Mouse (Mus musculus) forebrain, postnatal 0 days (tissue): Measurements from ENCODE around the gene Lysmd2. TPM values are rescaled to one million over a fixed set of nuclear protein-coding genes. Genes with fewer than 3 reads are reported as not detected.
"Not testable (repeated sequence)": the region's sequence is repeated elsewhere in the genome, so short reads cannot be mapped to it uniquely, and the experiment has no call there.

Experiments
- ATAC-seq: fragments of 200-750 bp; cut with Nextera tagmentation; 2 replicates; pipeline ENCODE4 v1.8.0; 2017; ENCODE audit warnings: mild to moderate bottlenecking, moderate library complexity
- DNase-seq: peaks from one replicate; pipeline ENCODE4 v3.0.0-alpha.2; 2015
- H3K27ac ChIP-seq: fragments of 300-500 bp; sonication (generic); 2 replicates; pipeline ENCODE4 v1.5.1; 2014; ENCODE audit warnings: low read depth, mild to moderate bottlenecking, antibody characterized with exemption, low read length, moderate library complexity, mixed read lengths
- H3K27me3 ChIP-seq: fragments of 300-500 bp; sonication (generic); 2 replicates; pipeline ENCODE4 v1.6.1; 2014; ENCODE audit warnings: mild to moderate bottlenecking, low read length, mixed read lengths; ENCODE audit not compliant: insufficient read depth
- H3K36me3 ChIP-seq: fragments of 300-500 bp; sonication (generic); 2 replicates; pipeline ENCODE4 v1.6.1; 2014; ENCODE audit warnings: mild to moderate bottlenecking, moderate library complexity; ENCODE audit not compliant: insufficient read depth
- H3K4me1 ChIP-seq: fragments of 300-500 bp; sonication (generic); 2 replicates; pipeline ENCODE4 v1.6.1; 2014; ENCODE audit warnings: antibody characterized with exemption; ENCODE audit not compliant: insufficient read depth
- H3K4me2 ChIP-seq: fragments of 300-500 bp; sonication (generic); 2 replicates; pipeline ENCODE4 v1.6.1; 2014; ENCODE audit warnings: low read depth, mild to moderate bottlenecking, moderate library complexity
- H3K4me3 ChIP-seq: fragments of 300-500 bp; sonication (generic); 2 replicates; pipeline ENCODE4 v1.5.1; 2014; ENCODE audit warnings: low read depth, low read length, mixed read lengths
- H3K9ac ChIP-seq: fragments of 300-500 bp; sonication (generic); 2 replicates; pipeline ENCODE4 v1.6.1; 2014; ENCODE audit warnings: mild to moderate bottlenecking
- H3K9me3 ChIP-seq: fragments of 300-500 bp; sonication (generic); 2 replicates; pipeline ENCODE4 v1.6.1; 2016; ENCODE audit warnings: low read length
- CTCF ChIP-seq: sonication (generic); IDR thresholded peaks from 2 replicates; pipeline ENCODE4 v1.5.1; 2016; ENCODE audit warnings: antibody characterized with exemption, control low read depth, low read depth
- WGBS: fragments of 180-500 bp; shearing (Covaris S2); extraction: QIAGEN DNeasy Blood & Tissue Kit; methylation state at CpG from one replicate; pipeline ENCODE4 v1.1.7; 2014; 5-methylcytosine and 5-hydroxymethylcytosine counted together
- polyA plus RNA-seq: library from polyadenylated mRNA; unstranded; fragments of >200 nt; fragmentation: Nextera tagmentation; extraction: Ambion mirVana; gene quantifications from 2 replicates; pipeline ENCODE4 v1.2.1, GENCODE M21; 2015
- total RNA-seq: library from RNA; depleted of rRNA; stranded (reverse); fragments of >200 nt; gene quantifications from 2 replicates; pipeline ENCODE4 v1.2.3, GENCODE M21; 2014

Gene Lysmd2
- total and polyA plus RNA-seq, 2 experiments from 2014 or later = 40.8 to 44.7 TPM

DNA sequence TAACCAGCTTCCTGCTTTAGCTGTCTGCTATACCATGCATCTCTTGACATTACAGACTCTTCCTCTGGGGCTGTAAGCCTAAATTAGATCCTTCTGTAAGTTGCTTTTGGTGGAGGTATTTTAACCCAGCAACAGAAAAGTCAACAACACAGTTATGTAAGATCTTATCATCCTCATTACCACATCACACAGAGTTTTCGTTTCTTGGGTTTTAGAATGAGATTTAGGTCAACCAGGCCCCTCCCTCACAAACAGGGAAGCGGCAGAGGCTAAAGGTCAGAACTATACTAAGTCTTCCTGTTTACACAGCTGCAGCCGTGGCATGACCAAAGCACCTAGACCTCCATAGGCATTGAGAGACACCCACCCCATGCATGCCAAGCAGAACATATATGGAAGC lies 19.9 kb downstream of the Lysmd2 start:
- Histone ChIP-seq H3K36me3 (peaks cover 72% of the 10 kb centered on the region), H3K9ac (no peak overlapping the region), H3K4me3 (no peak overlapping the region), H3K4me1 (no peaks in the 10 kb centered on the region), H3K27ac (no peak overlapping the region), H3K27me3 (no peaks in the 10 kb centered on the region), H3K9me3 (no peaks in the 10 kb centered on the region), H3K4me2 (no peak overlapping the region)
- DNase-seq (no peak), ATAC-seq (no peak)
- WGBS = 89% methylated on average over 3 of the region's 3 CpGs
- TF ChIP-seq CTCF = no peak

DNA sequence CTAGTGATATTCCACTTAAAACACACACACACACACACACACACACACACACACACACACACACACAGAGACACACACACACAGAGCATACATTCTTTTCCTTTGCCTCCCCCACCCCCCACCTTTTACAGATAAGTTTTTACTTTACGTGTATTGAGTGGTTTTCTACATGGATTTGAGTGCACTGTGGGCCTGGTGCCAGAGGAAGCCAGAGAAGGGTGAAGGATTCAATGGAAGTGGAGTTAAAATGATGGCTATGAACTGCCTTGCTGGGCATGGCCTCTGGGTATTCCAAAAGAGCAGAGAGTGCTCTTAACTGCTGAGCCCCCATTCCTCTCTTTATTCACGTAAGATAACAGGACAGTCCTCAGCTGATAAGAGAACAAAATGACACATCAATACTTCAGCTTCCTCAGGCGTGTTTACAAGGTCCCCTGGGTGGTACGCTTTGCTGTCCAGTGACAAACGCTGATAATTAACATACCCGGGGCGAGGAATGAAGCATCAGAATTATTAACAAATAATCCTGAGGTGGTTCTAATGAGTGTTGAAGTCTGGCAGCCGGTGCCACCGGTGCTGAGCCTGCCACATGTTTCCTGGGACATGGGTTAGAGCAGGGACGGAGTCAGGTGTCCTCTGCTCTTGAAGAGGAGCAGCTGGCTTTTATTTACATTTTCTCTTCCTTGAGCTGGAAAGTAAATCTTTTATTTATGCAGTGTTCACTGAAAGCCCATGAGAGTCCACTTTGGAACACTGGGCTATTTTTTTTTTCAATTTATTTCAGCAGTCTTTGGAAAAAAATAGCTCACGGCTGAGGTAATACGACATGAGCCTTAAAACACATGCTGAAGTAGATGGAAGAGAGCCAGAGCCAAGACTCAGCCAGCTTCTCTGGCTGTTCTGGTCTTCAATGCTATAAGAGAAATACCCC lies 28.7 kb downstream of the Lysmd2 start:
- H3K4me1 ChIP-seq = no peaks in the 10 kb centered on the region
- WGBS = 56% methylated on average over 12 of the region's 12 CpGs
- no peak for TF ChIP-seq CTCF
- peaks cover 60% of the 10 kb centered on the region for H3K36me3 ChIP-seq
- no peak overlapping the region for H3K4me2 ChIP-seq
- no peak for DNase-seq
- H3K9me3 ChIP-seq = no peaks in the 10 kb centered on the region
- H3K27ac ChIP-seq = no peak overlapping the region
- no peak for ATAC-seq
- H3K27me3 ChIP-seq = no peaks in the 10 kb centered on the region
- no peak overlapping the region for H3K9ac ChIP-seq
- H3K4me3 ChIP-seq = no peak overlapping the region

- ATAC-seq, DNase-seq, H3K4me3 ChIP-seq, H3K9ac ChIP-seq, H3K9me3 ChIP-seq, H3K27me3 ChIP-seq, H3K27ac ChIP-seq, H3K4me1 ChIP-seq, H3K4me2 ChIP-seq: not testable (repeated sequence)
- WGBS = 83% methylated on average over 3 of the region's 3 CpGs
- H3K36me3 ChIP-seq = peaks cover 57% of the 10 kb centered on the region
Measured at GRCm38 (mm10) chr9:75656456-75656855, 30.9 kb downstream of the Lysmd2 start.

- DNase-seq (no peak), ATAC-seq (no peak)
- no peak overlapping the region for H3K4me2 ChIP-seq
- H3K4me1 ChIP-seq = no peaks in the 10 kb centered on the region
- H3K27ac ChIP-seq = no peak overlapping the region
- WGBS = 93% methylated on average over 8 of the region's 8 CpGs
- peaks cover 57% of the 10 kb centered on the region for H3K36me3 ChIP-seq
- no peak overlapping the region for H3K4me3 ChIP-seq
- no peaks in the 10 kb centered on the region for H3K9me3 ChIP-seq
- TF ChIP-seq CTCF = no peak
- H3K27me3 ChIP-seq = no peaks in the 10 kb centered on the region
- no peak overlapping the region for H3K9ac ChIP-seq
Measured at GRCm38 (mm10) chr9:75660917-75661316, 35.4 kb downstream of the Lysmd2 start.

- H3K27ac ChIP-seq = no peak overlapping the region
- no peak overlapping the region for H3K9ac ChIP-seq
- WGBS = 73% methylated on average over 6 of the region's 6 CpGs
- H3K4me2 ChIP-seq = no peak overlapping the region
- ATAC-seq (no peak), DNase-seq (no peak)
- no peak overlapping the region for H3K4me3 ChIP-seq
- H3K9me3 ChIP-seq = no peaks in the 10 kb centered on the region
- H3K27me3 ChIP-seq = no peaks in the 10 kb centered on the region
- H3K4me1 ChIP-seq = no peaks in the 10 kb centered on the region
- TF ChIP-seq CTCF = no peak
- H3K36me3 ChIP-seq = peaks cover 66% of the 10 kb centered on the region
Measured at GRCm38 (mm10) chr9:75665364-75665763, 39.8 kb downstream of the Lysmd2 start.

GRCm38 (mm10) chr9:75666612-75667011 lies 41.1 kb downstream of the Lysmd2 start:
- no peak overlapping the region for H3K9ac ChIP-seq
- TF ChIP-seq CTCF = no peak
- H3K27ac ChIP-seq = no peak overlapping the region
- no peak overlapping the region for H3K4me3 ChIP-seq
- ATAC-seq (no peak), DNase-seq (no peak)
- no peaks in the 10 kb centered on the region for H3K4me1 ChIP-seq
- H3K36me3 ChIP-seq = peaks cover 62% of the 10 kb centered on the region
- no peaks in the 10 kb centered on the region for H3K9me3 ChIP-seq
- H3K4me2 ChIP-seq = no peak overlapping the region
- H3K27me3 ChIP-seq = no peaks in the 10 kb centered on the region
- 73% methylated on average over 5 of the region's 5 CpGs for WGBS

GRCm38 (mm10) chr9:75672769-75673168 lies 47.2 kb downstream of the Lysmd2 start:
- H3K9me3 ChIP-seq = no peaks in the 10 kb centered on the region
- peaks cover 81% of the 10 kb centered on the region for H3K36me3 ChIP-seq
- H3K4me2 ChIP-seq = no peak overlapping the region
- no peaks in the 10 kb centered on the region for H3K4me1 ChIP-seq
- ATAC-seq (no peak), DNase-seq (no peak)
- no peak overlapping the region for H3K9ac ChIP-seq
- H3K4me3 ChIP-seq = no peak overlapping the region
- no peaks in the 10 kb centered on the region for H3K27me3 ChIP-seq
- WGBS = 41% methylated on average over 6 of the region's 6 CpGs
- TF ChIP-seq CTCF = no peak
- no peak overlapping the region for H3K27ac ChIP-seq
